Comparison of ENCODE assay signal across 8 mouse cellular contexts in the genomic region with DNA sequence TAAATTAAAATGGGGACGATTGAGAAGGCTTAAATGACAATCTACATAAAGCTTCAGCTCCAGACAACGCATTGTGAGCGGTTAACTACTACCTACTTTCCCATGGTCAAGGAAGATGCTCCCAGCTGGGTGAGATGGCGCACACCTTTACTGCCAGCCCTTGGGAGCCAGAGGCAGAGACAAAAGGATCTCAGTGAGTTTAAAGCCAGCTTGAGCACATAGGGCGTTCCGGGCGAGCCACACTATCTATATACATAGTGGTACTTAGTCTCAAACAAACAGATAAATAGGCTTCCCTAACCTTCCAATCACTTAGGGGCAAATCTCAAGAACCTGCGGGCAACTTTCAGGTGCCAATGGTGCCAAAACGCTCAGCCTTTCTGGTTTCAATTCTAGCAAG. TPM values are rescaled to one million over a fixed set of nuclear protein-coding genes. Genes with fewer than 3 reads are reported as not detected.
DNase-seq lines count a peak whose midpoint lies in the region; ATAC-seq and TF ChIP-seq lines count a peak whose summit lies in the region.

No protein-coding gene starts in this region.

- no peak for TF ChIP-seq CTCF in MEL (IDR thresholded peaks at IDR 0.05 in 2 of 3, conservative IDR thresholded peaks at IDR 0.05 in 1 of 3; ENCODE audit: control insufficient read depth in 1 of 3, insufficient read depth in 1 of 3, low read depth in 2 of 3, low read length in 3 of 3, poor library complexity in 1 of 3, severe bottlenecking in 1 of 3)
- TF ChIP-seq CTCF in forebrain, postnatal 0 days (IDR thresholded peaks at IDR 0.05; ENCODE audit: low read depth): no peak

- no peaks in the 10 kb centered on the region for H3K9me3 ChIP-seq in heart, embryonic 11.5 days (replicated peaks; ENCODE audit: control insufficient read depth, low read length)
- H3K9me3 ChIP-seq in MEL (replicated peaks; ENCODE audit: insufficient read depth, low read length): no peaks in the 10 kb centered on the region
- H3K9me3 ChIP-seq in forebrain, postnatal 0 days (ENCODE audit: low read length): no peaks in the 10 kb centered on the region

- no peaks in the 10 kb centered on the region for H3K27me3 ChIP-seq in heart, embryonic 11.5 days (ENCODE audit: control insufficient read depth, insufficient read depth, low read length)
- no peaks in the 10 kb centered on the region for H3K27me3 ChIP-seq in MEL (ENCODE audit: control insufficient read depth in 1 of 2, insufficient read depth in 2 of 2, low read length in 2 of 2)
- no peaks in the 10 kb centered on the region for H3K27me3 ChIP-seq in forebrain, postnatal 0 days (ENCODE audit: insufficient read depth, low read length)

- H3K27ac ChIP-seq in heart, embryonic 11.5 days (ENCODE audit: low read depth, low read length): peak overlapping the region; percentile 86
- H3K27ac ChIP-seq in MEL (ENCODE audit: control insufficient read depth, low read depth, low read length): peak overlapping the region; percentile 64
- peak overlapping the region; percentile 79 for H3K27ac ChIP-seq in forebrain, postnatal 0 days (ENCODE audit: low read depth, low read length)

- intact Hi-C loops in heart, postnatal 14 days (cut with DNase I): no loop called here

- peaks cover 35% of the 10 kb centered on the region for H3K79me2 ChIP-seq in MEL (ENCODE audit: control insufficient read depth, insufficient read depth, low read length, poor library complexity)

- peak overlapping the region; percentile 89 for H3K4me2 ChIP-seq in heart, embryonic 11.5 days
- H3K4me2 ChIP-seq in forebrain, postnatal 0 days (ENCODE audit: low read depth): peak overlapping the region; percentile 59

- H3K4me1 ChIP-seq in heart, embryonic 11.5 days (ENCODE audit: control insufficient read depth, insufficient read depth, low read length): peaks cover 17% of the 10 kb centered on the region
- H3K4me1 ChIP-seq in MEL (ENCODE audit: control insufficient read depth in 1 of 2, insufficient read depth in 2 of 2, low read length in 2 of 2): peaks cover 0 to 23% of the 10 kb centered on the region in 2 experiments; a peak in 2 of 4 replicates
- peaks cover 13% of the 10 kb centered on the region for H3K4me1 ChIP-seq in forebrain, postnatal 0 days (ENCODE audit: insufficient read depth)

- no peak for TF ChIP-seq EP300 in MEL (IDR thresholded peaks at IDR 0.05; ENCODE audit: low read depth in 1 of 2, low read length in 2 of 2)

- H3K4me3 ChIP-seq in heart, embryonic 11.5 days (ENCODE audit: low read depth, low read length): peak overlapping the region; percentile 77
- peak overlapping the region; percentile 90 to 91 for H3K4me3 ChIP-seq in MEL (ENCODE audit: control insufficient read depth in 1 of 2, insufficient read depth in 1 of 2, low read depth in 2 of 2, low read length in 2 of 2)
- peak overlapping the region; percentile 52 for H3K4me3 ChIP-seq in forebrain, postnatal 0 days (ENCODE audit: low read depth, low read length)

- TF ChIP-seq RAD21 in MEL (IDR thresholded peaks at IDR 0.05; ENCODE audit: low read depth, low read length): no peak

- no peak for ATAC-seq in heart, embryonic 11.5 days (replicated peaks; ENCODE audit: insufficient number of reproducible peaks, low FRiP score, low TSS enrichment)
- ATAC-seq in forebrain, postnatal 0 days: peak; percentile 8; the same call in 1 of the 2 replicates
- ATAC-seq in megakaryocyte progenitor cell, adult 5-6 weeks (replicated peaks; ENCODE audit: poor library complexity): peak; percentile 24

- no peaks in the 10 kb centered on the region for H3K36me3 ChIP-seq in heart, embryonic 11.5 days (ENCODE audit: control insufficient read depth, insufficient read depth, low read length)
- peaks cover 0 to 12% of the 10 kb centered on the region in 2 experiments; a peak in 2 of 4 replicates for H3K36me3 ChIP-seq in MEL (ENCODE audit: control insufficient read depth in 1 of 2, insufficient read depth in 2 of 2, low read length in 2 of 2)
- peaks cover 28% of the 10 kb centered on the region for H3K36me3 ChIP-seq in forebrain, postnatal 0 days (ENCODE audit: insufficient read depth)

- WGBS in heart, embryonic 11.5 days (ENCODE audit: insufficient replicate concordance): 15% methylated on average over 9 of the region's 9 CpGs
- WGBS in forebrain, postnatal 0 days: 15% methylated on average over 9 of the region's 9 CpGs

- no peak for TF ChIP-seq POLR2A in MEL (IDR thresholded peaks at IDR 0.05; ENCODE audit: control insufficient read depth in 1 of 2, insufficient read depth in 1 of 2, low read depth in 1 of 2, low read length in 2 of 2, poor library complexity in 1 of 2)

- no peak for DNase-seq in heart, postnatal 14 days
- DNase-seq in MEL (ENCODE audit: low read depth, low spot score): no peak
- DNase-seq in forebrain, postnatal 0 days: no peak
- DNase-seq in layer of hippocampus, postnatal 10 days (ENCODE audit: low spot score in 2 of 2): no peak
- no peak for DNase-seq in cerebellum, adult 9-11 months
- no peak for DNase-seq in adrenal gland, adult 18-20 months (ENCODE audit: low spot score in 2 of 2)

- H3K9ac ChIP-seq in heart, embryonic 11.5 days (ENCODE audit: low read depth, low read length): peak overlapping the region; percentile 88
- H3K9ac ChIP-seq in MEL (ENCODE audit: control insufficient read depth, low read depth, low read length, poor library complexity, severe bottlenecking): peak overlapping the region; percentile 93
- H3K9ac ChIP-seq in forebrain, postnatal 0 days: peak overlapping the region; percentile 75

RNA-seq across cellular contexts. Expression of gene Pam16, which starts 0.7 kb away (rescaled TPM):
- polyA plus RNA-seq in heart, embryonic 11.5 days (2014; fragmentation: Nextera tagmentation; extraction: Ambion mirVana): 119 and 134 TPM in 2 replicates
- total RNA-seq in heart, postnatal 14 days (2021): 100 to 1,000 TPM; 119 to 137 TPM
- total RNA-seq in MEL (2012; rRNA removed): 115 and 121 TPM in 2 replicates
- 10 to 100 TPM in 1 of 2 experiments, not detected in 1; 13.6 TPM for polyA plus RNA-seq in MEL (2012; ENCODE audit: insufficient read depth in 1 of 2, insufficient read length in 2 of 2, low read depth in 1 of 2, low replicate concordance in 2 of 2, missing spikeins in 1 of 2)
- total RNA-seq in forebrain, postnatal 0 days (2014; rRNA removed): 52.2 and 54.5 TPM in 2 replicates
- polyA plus RNA-seq in forebrain, postnatal 0 days (2015; fragmentation: Nextera tagmentation; extraction: Ambion mirVana): 138 and 161 TPM in 2 replicates
- 74.0 and 86.1 TPM in 2 replicates for total RNA-seq in megakaryocyte progenitor cell, adult 5-6 weeks (2015)
- total RNA-seq in megakaryocyte progenitor cell, adult 5-6 weeks (2017): 19.1 and 35.2 TPM in 2 replicates
- total RNA-seq in layer of hippocampus, postnatal 10 days (2021): 10 to 100 TPM; 71.0 to 77.1 TPM
- total RNA-seq in adrenal gland, adult 18-20 months (2021): 100 to 1,000 TPM; 117 to 118 TPM

RNA-seq across cellular contexts. Expression of gene Vasn, which starts 15.7 kb away (rescaled TPM):
- 9.5 and 10.6 TPM in 2 replicates for polyA plus RNA-seq in heart, embryonic 11.5 days (2014; fragmentation: Nextera tagmentation; extraction: Ambion mirVana)
- 10 to 100 TPM; 12.1 to 14.7 TPM for total RNA-seq in heart, postnatal 14 days (2021)
- 0.16 and 0.19 TPM in 2 replicates for total RNA-seq in MEL (2012; rRNA removed)
- polyA plus RNA-seq in MEL (2012; ENCODE audit: insufficient read depth in 1 of 2, insufficient read length in 2 of 2, low read depth in 1 of 2, low replicate concordance in 2 of 2, missing spikeins in 1 of 2): 1 to 10 TPM in 1 of 2 experiments, not detected in 1; 3.1 TPM
- 5.5 and 6.5 TPM in 2 replicates for total RNA-seq in forebrain, postnatal 0 days (2014; rRNA removed)
- 3.0 and 3.6 TPM in 2 replicates for polyA plus RNA-seq in forebrain, postnatal 0 days (2015; fragmentation: Nextera tagmentation; extraction: Ambion mirVana)
- 0.07 and 0.49 TPM in 2 replicates for total RNA-seq in megakaryocyte progenitor cell, adult 5-6 weeks (2015)
- total RNA-seq in megakaryocyte progenitor cell, adult 5-6 weeks (2017): 0.17 and 0.34 TPM in 2 replicates
- 1 to 10 TPM; 5.1 to 5.7 TPM for total RNA-seq in layer of hippocampus, postnatal 10 days (2021)
- total RNA-seq in adrenal gland, adult 18-20 months (2021): 10 to 100 TPM; 10.0 to 15.3 TPM

RNA-seq across cellular contexts. Expression of gene Dnaja3, which starts 15.7 kb away (rescaled TPM):
- polyA plus RNA-seq in heart, embryonic 11.5 days (2014; fragmentation: Nextera tagmentation; extraction: Ambion mirVana): 63.6 and 72.6 TPM in 2 replicates
- 100 to 1,000 TPM; 121 to 123 TPM for total RNA-seq in heart, postnatal 14 days (2021)
- total RNA-seq in MEL (2012; rRNA removed): 90.7 and 94.3 TPM in 2 replicates
- 10 to 100 TPM in 1 of 2 experiments, not detected in 1; 91.8 TPM for polyA plus RNA-seq in MEL (2012; ENCODE audit: insufficient read depth in 1 of 2, insufficient read length in 2 of 2, low read depth in 1 of 2, low replicate concordance in 2 of 2, missing spikeins in 1 of 2)
- total RNA-seq in forebrain, postnatal 0 days (2014; rRNA removed): 47.2 and 51.5 TPM in 2 replicates
- polyA plus RNA-seq in forebrain, postnatal 0 days (2015; fragmentation: Nextera tagmentation; extraction: Ambion mirVana): 37.5 and 48.6 TPM in 2 replicates
- total RNA-seq in megakaryocyte progenitor cell, adult 5-6 weeks (2015): 24.6 and 26.3 TPM in 2 replicates
- total RNA-seq in megakaryocyte progenitor cell, adult 5-6 weeks (2017): 59.5 and 71.1 TPM in 2 replicates
- total RNA-seq in layer of hippocampus, postnatal 10 days (2021): 10 to 100 TPM; 52.7 to 55.1 TPM
- total RNA-seq in adrenal gland, adult 18-20 months (2021): 100 to 1,000 TPM; 132 to 145 TPM

RNA-seq across cellular contexts. Expression of gene Glis2, which starts 29.6 kb away (rescaled TPM):
- 19.3 and 23.3 TPM in 2 replicates for polyA plus RNA-seq in heart, embryonic 11.5 days (2014; fragmentation: Nextera tagmentation; extraction: Ambion mirVana)
- total RNA-seq in heart, postnatal 14 days (2021): 10 to 100 TPM; 20.8 to 23.0 TPM
- total RNA-seq in MEL (2012; rRNA removed): 0.42 and 0.62 TPM in 2 replicates
- 1 to 10 TPM in 1 of 2 experiments, not detected in 1; 5.0 TPM for polyA plus RNA-seq in MEL (2012; ENCODE audit: insufficient read depth in 1 of 2, insufficient read length in 2 of 2, low read depth in 1 of 2, low replicate concordance in 2 of 2, missing spikeins in 1 of 2)
- total RNA-seq in forebrain, postnatal 0 days (2014; rRNA removed): 13.3 and 15.2 TPM in 2 replicates
- 7.1 and 11.6 TPM in 2 replicates for polyA plus RNA-seq in forebrain, postnatal 0 days (2015; fragmentation: Nextera tagmentation; extraction: Ambion mirVana)
- 1.1 and 1.5 TPM in 2 replicates for total RNA-seq in megakaryocyte progenitor cell, adult 5-6 weeks (2015)
- 0.64 and 1.1 TPM in 2 replicates for total RNA-seq in megakaryocyte progenitor cell, adult 5-6 weeks (2017)
- 10 to 100 TPM; 23.8 to 26.5 TPM for total RNA-seq in layer of hippocampus, postnatal 10 days (2021)
- total RNA-seq in adrenal gland, adult 18-20 months (2021): 10 to 100 TPM; 11.3 to 11.5 TPM

RNA-seq across cellular contexts. Expression of gene Coro7, which starts 55.5 kb away (rescaled TPM):
- polyA plus RNA-seq in heart, embryonic 11.5 days (2014; fragmentation: Nextera tagmentation; extraction: Ambion mirVana): 12.1 and 12.4 TPM in 2 replicates
- total RNA-seq in heart, postnatal 14 days (2021): 10 to 100 TPM; 20.6 to 20.7 TPM
- total RNA-seq in MEL (2012; rRNA removed): 9.8 and 11.5 TPM in 2 replicates
- polyA plus RNA-seq in MEL (2012; ENCODE audit: insufficient read depth in 1 of 2, insufficient read length in 2 of 2, low read depth in 1 of 2, low replicate concordance in 2 of 2, missing spikeins in 1 of 2): 10 to 100 TPM in 1 of 2 experiments, not detected in 1; 38.3 TPM
- total RNA-seq in forebrain, postnatal 0 days (2014; rRNA removed): 24.9 and 25.2 TPM in 2 replicates
- 23.5 and 29.3 TPM in 2 replicates for polyA plus RNA-seq in forebrain, postnatal 0 days (2015; fragmentation: Nextera tagmentation; extraction: Ambion mirVana)
- 62.1 and 67.0 TPM in 2 replicates for total RNA-seq in megakaryocyte progenitor cell, adult 5-6 weeks (2015)
- 34.1 and 40.2 TPM in 2 replicates for total RNA-seq in megakaryocyte progenitor cell, adult 5-6 weeks (2017)
- 100 to 1,000 TPM in 1 of 2 experiments, 10 to 100 TPM in 1; 93.5 to 116 TPM for total RNA-seq in layer of hippocampus, postnatal 10 days (2021)
- total RNA-seq in adrenal gland, adult 18-20 months (2021): 10 to 100 TPM; 21.0 to 25.7 TPM
